Mouse (Mus musculus) heart, postnatal 0 days (tissue): ENCODE results near the gene Rab35. TPM values are rescaled to one million over a fixed set of nuclear protein-coding genes. Genes with fewer than 3 reads are reported as not detected.
A peak's percentile ranks its signal among the peaks of the same experiment; 100 is the strongest.

ENCODE experiments used
- ATAC-seq: fragments of 200-750 bp; cut with Nextera tagmentation; 2 replicates; pipeline ENCODE4 v1.8.0; 2017; ENCODE audit warnings: low read depth, moderate number of reproducible peaks, moderate library complexity; ENCODE audit not compliant: insufficient read depth
- DNase-seq: peaks from one replicate; pipeline ENCODE4 v3.0.0-alpha.2; 2016; ENCODE audit warnings: low spot score
- H3K27ac ChIP-seq: fragments of 300-500 bp; sonication (generic); 2 replicates; pipeline ENCODE4 v1.5.1; 2014; ENCODE audit warnings: low read depth, mild to moderate bottlenecking
- H3K27me3 ChIP-seq: fragments of 300-500 bp; sonication (generic); 2 replicates; pipeline ENCODE4 v1.6.1; 2014; ENCODE audit warnings: low read length, mixed read lengths; ENCODE audit not compliant: control insufficient read depth, insufficient read depth
- H3K36me3 ChIP-seq: fragments of 300-500 bp; sonication (generic); replicated peaks from 2 replicates; pipeline ENCODE4 v1.6.1; 2014; ENCODE audit warnings: low read length, mixed read lengths; ENCODE audit not compliant: control insufficient read depth, insufficient read depth
- H3K4me1 ChIP-seq: fragments of 300-500 bp; sonication (generic); 2 replicates; pipeline ENCODE4 v1.6.1; 2014; ENCODE audit warnings: antibody characterized with exemption; ENCODE audit not compliant: control insufficient read depth, insufficient read depth
- H3K4me2 ChIP-seq: fragments of 300-500 bp; sonication (generic); 2 replicates; pipeline ENCODE4 v1.6.1; 2014; ENCODE audit warnings: low read depth, mild to moderate bottlenecking, low read length, moderate library complexity
- H3K4me3 ChIP-seq: fragments of 300-500 bp; sonication (generic); 2 replicates; pipeline ENCODE4 v1.5.1; 2014; ENCODE audit warnings: low read depth, low read length
- H3K9ac ChIP-seq: fragments of 300-500 bp; sonication (generic); replicated peaks from 2 replicates; pipeline ENCODE4 v1.6.1; 2014; ENCODE audit warnings: low read depth, low read length, mixed read lengths
- H3K9me3 ChIP-seq: fragments of 300-500 bp; sonication (generic); replicated peaks from 2 replicates; pipeline ENCODE4 v1.6.1; 2016; ENCODE audit warnings: low read length; ENCODE audit not compliant: control insufficient read depth
- CTCF ChIP-seq: IDR thresholded peaks from 2 replicates; pipeline ENCODE4 v1.5.1; 2016; ENCODE audit warnings: antibody characterized with exemption, control low read depth, low read depth
- EP300 ChIP-seq: IDR thresholded peaks from 2 replicates; pipeline ENCODE4 v1.6.1; 2016; ENCODE audit warnings: antibody characterized with exemption, low read depth
- WGBS: fragments of 180-500 bp; shearing (Covaris S2); extraction: QIAGEN DNeasy Blood & Tissue Kit; methylation state at CpG from one replicate; pipeline ENCODE4 v1.1.7; 2014; 5-methylcytosine and 5-hydroxymethylcytosine counted together
- polyA plus RNA-seq: library from polyadenylated mRNA; unstranded; fragments of >200 nt; fragmentation: Nextera tagmentation; extraction: Ambion mirVana; gene quantifications from 2 replicates; pipeline ENCODE4 v1.2.1, GENCODE M21; 2015
- total RNA-seq: library from RNA; depleted of rRNA; stranded (reverse); fragments of >200 nt; gene quantifications from 2 replicates; pipeline ENCODE4 v1.2.3, GENCODE M21; 2014; ENCODE audit warnings: low replicate concordance

Gene Rab35
- total and polyA plus RNA-seq, 2 experiments from 2014 or later, result 14.1 to 37.4 TPM

DNA sequence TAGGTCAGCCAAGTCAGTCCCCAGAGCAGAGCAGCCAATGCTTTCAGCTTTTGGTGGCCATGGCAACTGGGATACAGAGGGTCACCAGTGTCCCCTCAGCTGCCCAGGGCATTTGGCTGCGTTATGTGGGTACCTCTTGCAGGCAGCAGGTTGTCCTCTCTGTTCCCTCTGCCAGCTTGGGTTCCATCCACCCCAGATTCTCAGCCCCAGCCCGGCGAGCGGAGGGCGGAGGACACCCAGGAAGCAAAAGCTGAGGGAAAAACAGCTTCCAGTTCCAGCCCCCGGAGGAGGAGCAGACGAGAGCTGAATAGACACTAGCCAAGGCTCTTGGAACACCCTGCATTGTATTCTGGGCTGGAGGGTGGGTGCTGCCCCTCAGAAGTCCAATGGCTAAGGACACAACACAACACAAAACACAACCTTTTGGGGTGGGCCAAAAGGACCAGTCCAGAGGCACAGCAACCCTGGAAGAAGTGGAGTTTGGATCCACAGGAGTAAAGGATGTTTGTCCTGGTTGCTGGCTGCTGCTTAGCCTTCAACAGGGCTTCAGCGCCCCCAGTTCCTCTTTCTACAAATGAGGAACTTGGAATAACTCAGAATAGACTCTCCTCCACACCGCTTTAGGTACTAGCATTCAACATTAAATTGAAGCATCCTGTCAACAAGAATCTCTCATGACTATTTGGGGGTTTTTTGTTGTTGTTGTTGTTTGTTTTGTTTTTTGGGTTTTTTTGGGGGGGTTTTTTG lies 7.8 kb upstream of the Rab35 start:
- Histone ChIP-seq H3K9ac (no peak overlapping the region), H3K27ac (no peak overlapping the region), H3K4me3 (no peak overlapping the region), H3K4me1 (no peaks in the 10 kb centered on the region), H3K4me2 (no peak overlapping the region), H3K9me3 (no peaks in the 10 kb centered on the region), H3K36me3 (peaks cover 28% of the 10 kb centered on the region), H3K27me3 (no peaks in the 10 kb centered on the region)
- TF ChIP-seq EP300, result no peak
- no peak for TF ChIP-seq CTCF
- DNase-seq (no peak), ATAC-seq (no peak)
- 84% methylated on average over 9 of the region's 9 CpGs for WGBS

DNA sequence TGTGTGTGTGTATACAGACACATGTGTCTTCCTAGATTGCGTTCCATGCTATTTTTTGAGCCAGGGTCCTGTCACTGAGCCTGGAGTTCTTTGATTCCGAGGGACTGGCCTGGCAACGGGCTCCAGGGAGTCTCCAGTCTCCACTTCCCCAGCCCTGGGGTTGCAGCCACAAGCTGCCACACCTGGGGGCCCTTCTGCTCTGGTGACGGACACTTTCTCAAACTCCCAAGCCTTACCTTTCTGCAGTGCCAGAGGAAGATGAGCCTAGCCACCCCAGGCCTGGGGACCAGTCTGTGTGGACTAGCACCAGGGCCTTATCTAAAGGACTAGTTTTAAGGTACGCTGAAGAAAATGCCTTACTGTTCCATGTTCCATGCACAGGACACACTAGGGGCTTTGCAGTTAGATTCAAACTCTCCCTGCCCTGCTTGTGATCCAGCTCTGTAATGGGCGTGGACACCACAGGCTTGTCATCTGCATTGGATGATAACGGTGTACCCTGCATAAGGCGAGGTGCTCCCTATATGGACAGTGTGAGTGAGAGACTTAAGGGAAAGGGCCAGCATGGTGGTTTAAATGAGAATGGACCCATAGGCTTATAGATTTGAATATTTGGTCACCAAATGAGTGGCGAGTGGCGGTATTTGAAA lies 5.3 kb upstream of the Rab35 start:
- no peak for DNase-seq
- H3K4me3 ChIP-seq, result no peak overlapping the region
- no peaks in the 10 kb centered on the region for H3K27me3 ChIP-seq
- 79% methylated on average over 10 of the region's 10 CpGs for WGBS
- no peak overlapping the region for H3K9ac ChIP-seq
- no peak for TF ChIP-seq CTCF
- TF ChIP-seq EP300, result no peak
- H3K4me2 ChIP-seq, result no peak overlapping the region
- H3K9me3 ChIP-seq, result no peaks in the 10 kb centered on the region
- H3K4me1 ChIP-seq, result no peaks in the 10 kb centered on the region
- ATAC-seq, result no peak
- no peak overlapping the region for H3K27ac ChIP-seq
- H3K36me3 ChIP-seq, result peaks cover 4% of the 10 kb centered on the region; the same call in 1 of the 2 replicates

DNA sequence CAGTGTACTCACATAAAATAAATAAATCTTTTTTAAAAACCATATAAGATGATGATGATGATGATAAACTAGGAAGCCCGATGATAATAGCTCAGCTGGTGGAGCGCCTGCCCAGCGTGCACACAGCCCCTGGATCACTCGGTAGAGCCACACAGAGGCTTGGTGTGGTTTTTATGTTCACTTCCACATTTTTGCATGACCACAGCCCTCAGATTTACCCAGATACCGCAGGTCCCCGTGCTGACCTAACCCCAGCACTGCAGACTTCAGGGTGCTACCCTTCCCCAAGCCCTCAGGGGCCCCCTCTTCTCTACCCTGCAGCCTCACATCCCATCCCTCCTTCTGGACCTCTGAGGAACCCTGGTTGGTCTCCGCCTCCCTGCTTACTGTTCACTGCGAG lies 3.6 kb upstream of the Rab35 start:
- Histone ChIP-seq H3K4me2 (no peak overlapping the region), H3K9me3 (no peaks in the 10 kb centered on the region), H3K27me3 (no peaks in the 10 kb centered on the region), H3K36me3 (no peaks in the 10 kb centered on the region), H3K27ac (no peak overlapping the region), H3K4me3 (no peak overlapping the region), H3K4me1 (0 out of 2 replicates have a peak, but pooled peaks cover 8% of the 10 kb centered on the region), H3K9ac (no peak overlapping the region)
- ATAC-seq (no peak), DNase-seq (no peak)
- WGBS, result 67% methylated on average over 8 of the region's 8 CpGs
- no peak for TF ChIP-seq EP300
- TF ChIP-seq CTCF, result no peak

DNA sequence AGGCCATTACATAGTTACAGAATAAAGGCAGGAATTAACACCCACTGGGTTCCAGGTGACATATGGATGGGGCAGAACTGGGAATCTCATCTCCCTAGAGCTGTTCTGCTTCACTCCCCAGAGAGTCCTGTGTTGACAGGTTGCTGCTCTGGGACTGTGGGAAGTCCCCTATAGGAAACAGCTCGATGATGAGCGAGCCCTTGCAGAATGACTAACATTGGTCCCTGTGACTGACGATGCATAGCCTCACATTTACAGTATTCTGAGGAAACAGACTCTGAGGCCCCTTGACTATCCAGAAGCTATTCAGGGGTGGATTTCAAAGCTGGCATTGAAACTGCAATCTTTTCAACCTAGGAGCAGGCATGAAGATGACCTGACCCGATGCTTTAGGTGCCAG lies 2.0 kb upstream of the Rab35 start:
- Histone ChIP-seq H3K9me3 (no peaks in the 10 kb centered on the region), H3K9ac (no peak overlapping the region), H3K36me3 (no peaks in the 10 kb centered on the region), H3K27ac (no peak overlapping the region), H3K4me1 (0 out of 2 replicates have a peak, but pooled peaks cover 10% of the 10 kb centered on the region), H3K4me3 (no peak overlapping the region), H3K4me2 (no peak overlapping the region), H3K27me3 (no peaks in the 10 kb centered on the region)
- TF ChIP-seq EP300, result no peak
- TF ChIP-seq CTCF, result no peak
- DNase-seq (no peak), ATAC-seq (no peak)
- WGBS, result 77% methylated on average over 4 of the region's 4 CpGs

DNA sequence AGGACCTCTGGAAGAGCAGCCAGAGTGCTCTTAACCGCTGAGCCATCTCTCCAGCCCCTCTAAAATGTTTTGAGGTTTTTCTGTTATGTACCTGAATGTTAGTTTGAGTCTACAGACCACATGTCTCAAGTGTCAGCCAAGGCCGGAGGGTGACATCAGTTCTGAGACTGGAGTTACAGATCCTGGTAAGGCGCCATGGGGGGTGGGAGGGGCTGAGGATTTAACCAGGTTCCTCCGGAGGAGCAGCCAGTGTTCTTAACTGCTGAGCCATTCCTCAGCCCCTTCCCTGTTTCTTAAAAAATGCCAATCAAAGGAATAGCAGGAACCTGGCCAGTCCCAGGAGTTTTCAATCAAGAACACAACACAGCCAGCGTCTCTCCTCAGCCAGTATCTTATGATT lies 1.4 kb upstream of the Rab35 start:
- ATAC-seq (no peak), DNase-seq (no peak)
- Histone ChIP-seq H3K27me3 (no peaks in the 10 kb centered on the region), H3K4me2 (no peak overlapping the region), H3K27ac (no peak overlapping the region), H3K4me3 (no peak overlapping the region), H3K36me3 (no peaks in the 10 kb centered on the region), H3K4me1 (0 out of 2 replicates have a peak, but pooled peaks cover 10% of the 10 kb centered on the region), H3K9ac (no peak overlapping the region), H3K9me3 (no peaks in the 10 kb centered on the region)
- WGBS, result 57% methylated on average over 5 of the region's 5 CpGs
- TF ChIP-seq EP300 (no peak), CTCF (no peak)

DNA sequence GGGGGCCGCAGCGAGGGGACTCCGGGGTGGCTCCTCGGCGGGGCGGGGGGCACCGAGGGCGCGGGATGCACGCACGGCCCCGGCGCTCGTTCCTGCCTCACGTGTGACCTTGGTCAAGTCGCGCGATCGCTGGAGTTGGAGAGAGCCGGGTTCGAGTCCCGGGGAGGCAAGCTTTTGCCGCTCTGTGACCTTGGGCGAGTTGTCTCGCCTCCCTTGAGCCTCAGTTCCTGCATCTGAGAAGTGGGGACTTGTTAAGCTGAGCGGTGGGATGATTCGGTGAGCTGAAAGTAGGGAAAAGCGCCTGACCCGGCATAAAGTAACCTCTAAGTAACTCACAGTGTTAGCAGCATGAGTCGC lies 628 bp downstream of the Rab35 start:
- peak; percentile 35 for ATAC-seq
- H3K36me3 ChIP-seq, result no peaks in the 10 kb centered on the region
- H3K27me3 ChIP-seq, result no peaks in the 10 kb centered on the region
- peak overlapping the region; percentile 77 for H3K9ac ChIP-seq
- no peak for DNase-seq
- H3K9me3 ChIP-seq, result no peaks in the 10 kb centered on the region
- H3K4me3 ChIP-seq, result peak overlapping the region; percentile 65
- peak overlapping the region; percentile 68 for H3K4me2 ChIP-seq
- TF ChIP-seq EP300, result no peak
- no peak for TF ChIP-seq CTCF
- 0 out of 2 replicates have a peak, but pooled peaks cover 10% of the 10 kb centered on the region for H3K4me1 ChIP-seq
- H3K27ac ChIP-seq, result peak overlapping the region; percentile 76
- WGBS, result 2% methylated on average over 16 of the region's 30 CpGs
